Mouse (Mus musculus): ENCODE measurements around the gene Pptc7.

Pptc7 gene

GRCm38 (mm10) chr5:122284183-122285028 lies at the start of gene Pptc7:
TSS of gene Pptc7 (plus strand) at chr5:122284365.
- peak; percentile 92 to 98 for DNase-seq (ENCODE audit: low spot score in 2 of 2)

- DNase-seq (ENCODE audit: low spot score in 2 of 2), result no peak
These were observed 48.8 kb upstream of the Pptc7 start for GRCm38 (mm10) chr5:122235196-122235836.

GRCm38 (mm10) chr5:122237200-122237599 lies 47.0 kb upstream of the Pptc7 start:
- no peak for DNase-seq (ENCODE audit: low spot score in 2 of 2)

GRCm38 (mm10) chr5:122239618-122240017 lies 44.5 kb upstream of the Pptc7 start:
- DNase-seq (ENCODE audit: low spot score in 2 of 2), result no peak

GRCm38 (mm10) chr5:122240521-122240920 lies 43.6 kb upstream of the Pptc7 start:
- DNase-seq (ENCODE audit: low spot score in 2 of 2), result no peak

- DNase-seq (ENCODE audit: low spot score in 2 of 2), result no peak
These were observed 43.2 kb upstream of the Pptc7 start for GRCm38 (mm10) chr5:122240989-122241388.

- no peak for DNase-seq (ENCODE audit: low spot score in 2 of 2)
These were observed 41.5 kb upstream of the Pptc7 start for GRCm38 (mm10) chr5:122242521-122243123.

- DNase-seq (ENCODE audit: low spot score in 2 of 2), result no peak
These were observed 40.2 kb upstream of the Pptc7 start for GRCm38 (mm10) chr5:122243781-122244523.

GRCm38 (mm10) chr5:122245186-122245585 lies 39.0 kb upstream of the Pptc7 start:
- no peak for DNase-seq (ENCODE audit: low spot score in 2 of 2)

GRCm38 (mm10) chr5:122246547-122247167 lies 37.5 kb upstream of the Pptc7 start:
- no peak for DNase-seq (ENCODE audit: low spot score in 2 of 2)

- no peak for DNase-seq (ENCODE audit: low spot score in 2 of 2)
These were observed 36.6 kb upstream of the Pptc7 start for GRCm38 (mm10) chr5:122247529-122247928.

- DNase-seq (ENCODE audit: low spot score in 2 of 2), result no peak
These were observed 36.2 kb upstream of the Pptc7 start for GRCm38 (mm10) chr5:122247934-122248333.

- no peak for DNase-seq (ENCODE audit: low spot score in 2 of 2)
These were observed 34.9 kb upstream of the Pptc7 start for GRCm38 (mm10) chr5:122249281-122249680.

- DNase-seq (ENCODE audit: low spot score in 2 of 2), result no peak
These were observed 32.1 kb upstream of the Pptc7 start for GRCm38 (mm10) chr5:122251895-122252606.

GRCm38 (mm10) chr5:122258027-122258741 lies 26.0 kb upstream of the Pptc7 start:
- no peak for DNase-seq (ENCODE audit: low spot score in 2 of 2)

- peak in 1 of 2 experiments; percentile 39 for DNase-seq (ENCODE audit: low spot score in 2 of 2)
These were observed 22.1 kb upstream of the Pptc7 start for GRCm38 (mm10) chr5:122262104-122262503.

- DNase-seq (ENCODE audit: low spot score in 2 of 2), result peak; percentile 92 to 97
These were observed 19.9 kb upstream of the Pptc7 start, which contains the start of gene Tctn1 for GRCm38 (mm10) chr5:122263933-122264905. TSS of gene Tctn1 (minus strand) at chr5:122264460.

- DNase-seq (ENCODE audit: low spot score in 2 of 2), result no peak
These were observed 19.0 kb upstream of the Pptc7 start for GRCm38 (mm10) chr5:122265187-122265586.

GRCm38 (mm10) chr5:122265942-122266341 lies 18.2 kb upstream of the Pptc7 start:
- no peak for DNase-seq (ENCODE audit: low spot score in 2 of 2)

Data from spleen, postnatal 4 days (tissue).